Mouse (Mus musculus) forebrain, embryonic 12.5 days (tissue): ENCODE results near the gene Gpr35. TPM values are rescaled to one million over a fixed set of nuclear protein-coding genes. Genes with fewer than 3 reads are reported as not detected.
"Not testable (repeated sequence)": the region's sequence is repeated elsewhere in the genome, so short reads cannot be mapped to it uniquely, and the experiment has no call there.

Experiments used
- ATAC-seq: fragments of 200-750 bp; cut with Nextera tagmentation; 2 replicates; pipeline ENCODE4 v1.8.0; 2017; ENCODE audit warnings: moderate TSS enrichment; ENCODE audit not compliant: low FRiP score
- H3K27ac ChIP-seq: fragments of 300-500 bp; sonication (generic); 2 replicates; pipeline ENCODE4 v1.5.1; 2016; ENCODE audit warnings: mild to moderate bottlenecking
- H3K27me3 ChIP-seq: fragments of 300-500 bp; sonication (generic); 2 replicates; pipeline ENCODE4 v1.6.1; 2016; ENCODE audit warnings: mild to moderate bottlenecking
- H3K36me3 ChIP-seq: fragments of 300-500 bp; sonication (generic); replicated peaks from 2 replicates; pipeline ENCODE4 v1.6.1; 2016; ENCODE audit warnings: mild to moderate bottlenecking
- H3K4me1 ChIP-seq: fragments of 300-500 bp; sonication (generic); 2 replicates; pipeline ENCODE4 v1.6.1; 2016
- H3K4me2 ChIP-seq: fragments of 300-500 bp; sonication (generic); 2 replicates; pipeline ENCODE4 v1.6.1; 2016; ENCODE audit warnings: mild to moderate bottlenecking, moderate library complexity
- H3K4me3 ChIP-seq: fragments of 300-500 bp; sonication (generic); replicated peaks from 2 replicates; pipeline ENCODE4 v1.5.1; 2016; ENCODE audit warnings: mild to moderate bottlenecking
- H3K9ac ChIP-seq: fragments of 300-500 bp; sonication (generic); 2 replicates; pipeline ENCODE4 v1.6.1; 2016; ENCODE audit warnings: mild to moderate bottlenecking
- H3K9me3 ChIP-seq: fragments of 300-500 bp; sonication (generic); 2 replicates; pipeline ENCODE4 v1.6.1; 2016
- WGBS: fragments of 180-500 bp; shearing (Covaris S2); methylation state at CpG from one replicate; pipeline ENCODE4 v1.1.7; 2016; 5-methylcytosine and 5-hydroxymethylcytosine counted together
- polyA plus RNA-seq: library from polyadenylated mRNA; unstranded; fragments of >200 nt; fragmentation: Nextera tagmentation; extraction: Ambion mirVana; gene quantifications from 2 replicates; pipeline ENCODE4 v1.2.1, GENCODE M21; 2016

The Gpr35 gene
- polyA plus RNA-seq, 1 experiment from 2014 or later, result 0.63 TPM

DNA sequence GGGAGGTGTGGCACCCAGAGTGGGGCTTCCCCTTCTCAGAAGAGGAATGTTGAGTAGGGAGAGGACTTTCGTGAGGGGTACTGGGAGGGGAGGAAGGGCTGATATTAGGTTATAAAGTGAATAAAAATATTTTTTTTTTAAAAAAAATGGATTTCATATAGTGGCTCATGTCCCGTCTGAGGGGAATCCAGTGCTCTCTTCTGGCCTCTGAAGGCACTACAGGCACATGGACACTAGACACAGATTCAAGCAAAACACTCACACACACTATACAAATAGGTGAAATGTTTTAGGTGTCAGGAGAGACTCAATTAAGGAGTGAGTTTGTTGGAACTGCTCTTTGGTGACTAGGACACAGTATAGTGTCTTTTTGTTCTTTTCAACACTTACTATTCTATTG, 14.7 kb upstream of the Gpr35 start:
- 65% methylated on average over 2 of the region's 2 CpGs for WGBS
- Histone ChIP-seq H3K36me3 (peaks cover 33% of the 10 kb centered on the region), H3K27ac (0 out of 2 replicates have a peak overlapping the region, but pooled peaks have one; percentile 9), H3K27me3 (0 out of 2 replicates have a peak, but pooled peaks cover 5% of the 10 kb centered on the region), H3K4me1 (peaks cover 34% of the 10 kb centered on the region), H3K9ac (peak overlapping the region; percentile 47; the same call in 1 of the 2 replicates), H3K4me3 (peak overlapping the region; percentile 77), H3K4me2 (peak overlapping the region; percentile 83), H3K9me3 (no peaks in the 10 kb centered on the region)
- ATAC-seq, result no peak

- Histone ChIP-seq H3K27me3 (0 out of 2 replicates have a peak, but pooled peaks cover 5% of the 10 kb centered on the region), H3K27ac (no peak overlapping the region), H3K36me3 (peaks cover 36% of the 10 kb centered on the region), H3K4me1 (peaks cover 34% of the 10 kb centered on the region), H3K4me3 (no peak overlapping the region), H3K9me3 (no peaks in the 10 kb centered on the region), H3K4me2 (peak overlapping the region; percentile 83), H3K9ac (peak overlapping the region; percentile 47; the same call in 1 of the 2 replicates)
- WGBS, result 84% methylated on average over 3 of the region's 3 CpGs
- ATAC-seq, result no peak
These were observed 14.2 kb upstream of the Gpr35 start for GRCm38 (mm10) chr1:92936467-92936866.

GRCm38 (mm10) chr1:92937797-92938196, 12.9 kb upstream of the Gpr35 start:
- Histone ChIP-seq H3K9me3 (no peaks in the 10 kb centered on the region), H3K4me2 (no peak overlapping the region), H3K36me3 (peaks cover 49% of the 10 kb centered on the region), H3K27ac (no peak overlapping the region), H3K27me3 (no peaks in the 10 kb centered on the region), H3K4me1 (peaks cover 34% of the 10 kb centered on the region), H3K4me3 (no peak overlapping the region), H3K9ac (no peak overlapping the region)
- ATAC-seq, result no peak
- WGBS, result 92% methylated on average over 3 of the region's 3 CpGs

DNA sequence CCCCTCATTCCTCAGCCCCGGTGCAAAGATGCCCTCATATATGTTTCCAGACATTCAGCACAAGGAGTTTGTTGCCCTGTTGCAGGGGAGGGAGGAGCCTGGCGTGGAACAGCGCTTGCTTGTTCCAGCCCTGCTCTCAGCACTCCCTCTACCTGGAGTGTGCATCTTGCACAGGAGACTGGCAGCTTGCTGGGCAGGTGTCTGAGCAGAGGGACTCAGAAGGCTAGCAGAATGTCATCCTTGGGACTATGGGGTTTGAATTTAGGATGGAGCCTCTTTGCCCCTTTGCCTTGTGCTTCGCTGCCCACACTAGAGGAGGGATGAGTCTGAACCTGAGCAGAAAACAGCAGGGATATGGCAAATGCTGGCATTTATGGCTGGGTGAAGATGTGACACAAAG, 10.9 kb upstream of the Gpr35 start:
- Histone ChIP-seq H3K9me3 (no peaks in the 10 kb centered on the region), H3K4me2 (no peak overlapping the region), H3K27me3 (no peaks in the 10 kb centered on the region), H3K9ac (no peak overlapping the region), H3K36me3 (peaks cover 68% of the 10 kb centered on the region), H3K4me1 (peaks cover 26% of the 10 kb centered on the region), H3K4me3 (no peak overlapping the region), H3K27ac (no peak overlapping the region)
- ATAC-seq, result no peak
- 96% methylated on average over 4 of the region's 4 CpGs for WGBS

GRCm38 (mm10) chr1:92943219-92943989, 7.3 kb upstream of the Gpr35 start:
- H3K4me1 ChIP-seq, result no peaks in the 10 kb centered on the region
- peaks cover 96% of the 10 kb centered on the region for H3K36me3 ChIP-seq
- H3K9ac ChIP-seq, result no peak overlapping the region
- no peak overlapping the region for H3K4me2 ChIP-seq
- no peaks in the 10 kb centered on the region for H3K27me3 ChIP-seq
- no peak overlapping the region for H3K4me3 ChIP-seq
- ATAC-seq, result no peak
- 94% methylated on average over 19 of the region's 19 CpGs for WGBS
- H3K9me3 ChIP-seq, result no peaks in the 10 kb centered on the region
- no peak overlapping the region for H3K27ac ChIP-seq

DNA sequence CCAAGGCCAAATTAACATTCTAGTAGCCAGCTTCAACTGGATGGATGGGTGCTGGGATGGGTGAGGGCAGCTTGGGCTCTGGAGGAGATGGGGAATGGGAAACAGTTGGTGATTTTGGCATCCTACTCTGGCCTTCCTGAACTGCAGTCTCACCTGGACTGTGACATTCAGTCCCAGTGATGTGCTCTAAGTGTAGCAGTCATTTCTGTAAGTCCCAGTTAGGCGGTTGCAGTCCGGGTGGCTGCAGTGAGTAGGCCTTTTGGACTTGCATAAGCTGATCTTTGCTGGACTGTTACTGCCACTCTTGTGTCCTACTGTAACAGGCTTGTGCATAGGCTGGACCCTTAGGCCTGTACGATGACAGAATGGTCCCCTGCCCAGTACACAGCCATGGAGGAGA, 2.7 kb upstream of the Gpr35 start:
- Histone ChIP-seq H3K27ac (no peak overlapping the region), H3K9me3 (no peaks in the 10 kb centered on the region), H3K36me3 (peaks cover 70% of the 10 kb centered on the region), H3K9ac (no peak overlapping the region), H3K4me2 (no peak overlapping the region), H3K4me1 (no peaks in the 10 kb centered on the region), H3K4me3 (no peak overlapping the region), H3K27me3 (no peaks in the 10 kb centered on the region)
- 96% methylated on average over 3 of the region's 3 CpGs for WGBS
- no peak for ATAC-seq

DNA sequence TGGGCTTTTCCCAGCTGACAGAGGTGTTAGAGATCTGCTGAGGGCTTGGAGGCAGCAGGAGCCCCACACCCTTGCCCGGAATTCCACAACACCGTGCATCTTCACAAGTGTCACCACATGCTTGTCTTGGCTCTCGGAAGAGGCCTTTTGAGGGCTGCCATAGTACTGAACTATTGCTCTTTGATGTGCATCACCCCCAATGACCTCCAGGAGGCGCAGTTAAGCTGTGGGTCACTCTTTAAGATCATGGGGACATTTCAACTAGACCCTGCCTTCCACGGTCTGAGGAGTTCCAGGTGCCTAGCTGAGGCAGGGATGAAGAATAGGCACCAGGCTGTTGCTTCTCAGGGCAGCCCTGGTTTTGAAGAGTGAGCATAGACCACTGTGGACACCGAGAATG, 1.2 kb upstream of the Gpr35 start:
- 59% methylated on average over 6 of the region's 6 CpGs for WGBS
- no peaks in the 10 kb centered on the region for H3K9me3 ChIP-seq
- no peaks in the 10 kb centered on the region for H3K27me3 ChIP-seq
- H3K9ac ChIP-seq, result no peak overlapping the region
- no peaks in the 10 kb centered on the region for H3K4me1 ChIP-seq
- peaks cover 56% of the 10 kb centered on the region for H3K36me3 ChIP-seq
- no peak overlapping the region for H3K27ac ChIP-seq
- no peak for ATAC-seq
- H3K4me3 ChIP-seq, result no peak overlapping the region
- no peak overlapping the region for H3K4me2 ChIP-seq

DNA sequence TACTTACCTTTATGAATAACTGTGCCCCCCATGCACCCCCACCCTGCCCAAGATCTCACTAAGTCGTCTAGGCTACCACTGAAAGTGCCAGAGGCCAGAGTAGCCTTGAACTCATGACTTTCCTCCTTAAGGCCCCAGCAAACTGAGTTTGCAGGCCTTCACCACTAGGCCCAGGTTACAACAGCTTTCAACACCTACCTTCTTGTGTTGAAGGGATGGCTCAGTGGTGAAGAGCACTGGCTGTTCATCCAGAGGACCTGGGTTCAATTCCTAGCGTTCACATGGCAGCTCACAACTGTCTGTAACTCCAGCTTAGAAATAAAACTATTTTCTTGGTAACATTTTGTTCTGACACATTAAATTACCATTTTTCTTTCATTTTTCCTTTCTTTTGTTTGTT, 3.0 kb downstream of the Gpr35 start:
- H3K4me1 ChIP-seq, result no peaks in the 10 kb centered on the region
- H3K9ac ChIP-seq, result no peak overlapping the region
- no peak overlapping the region for H3K4me2 ChIP-seq
- no peaks in the 10 kb centered on the region for H3K9me3 ChIP-seq
- H3K27ac ChIP-seq, result no peak overlapping the region
- no peak overlapping the region for H3K4me3 ChIP-seq
- ATAC-seq, result no peak
- peaks cover 14% of the 10 kb centered on the region for H3K36me3 ChIP-seq
- 79% methylated on average over 2 of the region's 2 CpGs for WGBS
- no peaks in the 10 kb centered on the region for H3K27me3 ChIP-seq

- peak overlapping the region; percentile 33; the same call in 1 of the 2 replicates for H3K9ac ChIP-seq
- H3K4me2 ChIP-seq, result peak overlapping the region; percentile 43
- H3K27me3 ChIP-seq, H3K4me1 ChIP-seq, ATAC-seq, H3K27ac ChIP-seq, H3K9me3 ChIP-seq, H3K36me3 ChIP-seq: not testable (repeated sequence)
- peak overlapping the region; percentile 20; the same call in 1 of the 2 replicates for H3K4me3 ChIP-seq
- 9% methylated on average over 11 of the region's 11 CpGs for WGBS
These were observed 6.1 kb downstream of the Gpr35 start for GRCm38 (mm10) chr1:92956571-92957335.

- Histone ChIP-seq H3K4me2 (no peak overlapping the region), H3K9ac (no peak overlapping the region), H3K27ac (no peak overlapping the region), H3K36me3 (no peaks in the 10 kb centered on the region), H3K27me3 (no peaks in the 10 kb centered on the region), H3K9me3 (no peaks in the 10 kb centered on the region), H3K4me3 (no peak overlapping the region), H3K4me1 (no peaks in the 10 kb centered on the region)
- ATAC-seq, result no peak
- WGBS, result 96% methylated on average over 1 of the region's 1 CpGs
These were observed 8.3 kb downstream of the Gpr35 start for GRCm38 (mm10) chr1:92958999-92959398.

GRCm38 (mm10) chr1:92970791-92971190, 20.1 kb downstream of the Gpr35 start:
- not testable (repeated sequence) for H3K27ac ChIP-seq, H3K36me3 ChIP-seq, H3K4me2 ChIP-seq, H3K4me3 ChIP-seq, H3K9ac ChIP-seq, H3K27me3 ChIP-seq, H3K9me3 ChIP-seq, ATAC-seq, H3K4me1 ChIP-seq
- WGBS, result 84% methylated on average over 6 of the region's 6 CpGs

DNA sequence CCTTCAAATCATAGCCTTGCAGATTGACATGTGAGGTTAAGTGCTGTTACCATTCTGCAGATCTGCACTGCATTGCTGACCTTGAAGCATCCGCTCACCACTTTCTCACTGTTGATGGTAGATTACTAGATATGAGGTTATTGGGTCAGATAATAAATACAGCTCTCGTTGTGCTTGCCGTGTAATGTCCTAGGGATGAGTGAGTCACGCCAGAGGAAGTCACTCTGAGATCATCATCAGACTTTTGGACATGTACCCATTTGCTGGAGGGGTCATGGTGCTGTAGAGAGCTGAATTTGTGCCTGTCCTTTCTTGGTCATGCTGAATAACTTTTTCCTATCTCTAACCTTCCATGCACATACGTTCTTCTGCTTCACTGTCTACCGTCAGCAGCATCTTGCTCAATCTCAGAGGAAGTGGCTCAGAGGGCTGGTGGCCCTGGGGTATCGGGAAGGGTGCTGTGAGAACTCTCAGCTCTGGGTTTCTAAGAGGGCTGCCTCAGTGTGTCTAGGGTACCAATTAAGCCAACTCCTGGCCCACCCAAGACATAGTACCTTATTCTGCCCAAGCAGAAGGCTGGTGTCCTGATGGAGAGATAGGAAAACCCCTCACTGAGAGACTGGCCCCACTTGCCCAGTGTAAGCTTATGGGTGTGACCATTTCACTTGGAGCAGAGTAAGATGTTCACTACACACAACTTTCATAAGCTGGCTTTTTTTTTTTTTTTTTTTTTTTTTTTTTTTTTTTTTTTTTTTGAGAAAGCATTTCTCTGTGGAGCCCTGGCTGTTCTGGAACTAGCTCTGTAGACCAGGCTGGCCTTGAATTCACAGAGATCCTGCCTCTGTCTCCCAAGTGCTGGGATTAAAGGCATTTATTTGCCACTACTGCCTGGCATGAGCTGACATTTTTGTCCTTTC, 21.5 kb downstream of the Gpr35 start:
- H3K4me1 ChIP-seq, result no peaks in the 10 kb centered on the region
- 92% methylated on average over 7 of the region's 7 CpGs for WGBS
- no peak for ATAC-seq
- no peaks in the 10 kb centered on the region for H3K9me3 ChIP-seq
- no peaks in the 10 kb centered on the region for H3K27me3 ChIP-seq
- H3K4me2 ChIP-seq, result no peak overlapping the region
- no peak overlapping the region; the same call in 1 of the 2 replicates for H3K9ac ChIP-seq
- no peak overlapping the region for H3K27ac ChIP-seq
- H3K4me3 ChIP-seq, result no peak overlapping the region
- H3K36me3 ChIP-seq, result no peaks in the 10 kb centered on the region
